Mouse (Mus musculus) retina, embryonic 14.5 days (tissue): Measurements from ENCODE around the gene Rhox3a2.
"Not testable (repeated sequence)": the region's sequence is repeated elsewhere in the genome, so short reads cannot be mapped to it uniquely, and the experiment has no call there.

Experiments
- DNase-seq: peaks from one replicate; pipeline ENCODE4 v3.0.0-alpha.2; 2015; ENCODE audit warnings: low spot score

Gene Rhox3a2

DNA sequence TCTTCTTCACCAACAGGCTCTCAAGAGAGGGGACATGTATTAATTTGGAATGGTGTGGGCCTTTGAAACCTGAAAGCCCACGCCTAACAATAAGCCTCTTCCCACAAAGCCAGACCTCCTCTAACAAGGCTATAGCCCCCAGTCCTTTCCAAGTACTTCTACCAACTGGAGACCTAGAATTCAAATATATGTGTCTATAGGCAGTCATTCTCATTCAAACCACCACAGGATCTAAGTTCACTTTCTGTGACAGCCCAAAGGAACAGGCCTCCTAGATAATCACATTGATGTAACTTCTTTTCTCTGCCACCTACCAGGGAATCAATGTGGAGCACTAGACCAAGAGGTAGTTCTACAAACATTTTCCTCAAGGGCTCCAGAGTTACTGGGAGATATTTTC, at the start of gene Rhox3a2:
Gene Rhox3a2 (plus strand): TSS at position 301 of the 400 bp plus-strand sequence.
- not testable (repeated sequence) for DNase-seq

DNA sequence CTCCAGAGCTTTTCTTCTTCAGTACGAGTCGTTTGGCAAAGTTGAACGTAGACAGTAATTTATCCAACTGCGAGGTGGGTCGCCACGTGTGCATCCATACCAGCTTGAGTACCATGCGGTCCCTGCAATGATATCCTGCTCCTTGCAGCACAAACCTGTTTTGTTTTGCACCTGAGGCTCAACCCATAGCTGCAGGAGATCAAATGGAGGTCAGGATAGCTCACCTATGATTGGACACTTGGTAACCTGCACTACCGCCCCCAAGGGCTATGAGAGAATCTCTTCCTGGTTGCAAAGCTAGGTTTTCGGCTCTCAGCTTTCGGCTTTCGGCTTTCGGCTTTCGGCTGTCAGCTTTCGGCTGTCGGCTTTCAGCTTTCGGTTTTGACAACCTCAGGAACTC, 10.7 kb downstream of the Rhox3a2 start, which contains the start of gene Rhox4a2:
Gene Rhox4a2 (plus strand): TSS at position 301 of the 400 bp plus-strand sequence.
- DNase-seq, result not testable (repeated sequence)

DNA sequence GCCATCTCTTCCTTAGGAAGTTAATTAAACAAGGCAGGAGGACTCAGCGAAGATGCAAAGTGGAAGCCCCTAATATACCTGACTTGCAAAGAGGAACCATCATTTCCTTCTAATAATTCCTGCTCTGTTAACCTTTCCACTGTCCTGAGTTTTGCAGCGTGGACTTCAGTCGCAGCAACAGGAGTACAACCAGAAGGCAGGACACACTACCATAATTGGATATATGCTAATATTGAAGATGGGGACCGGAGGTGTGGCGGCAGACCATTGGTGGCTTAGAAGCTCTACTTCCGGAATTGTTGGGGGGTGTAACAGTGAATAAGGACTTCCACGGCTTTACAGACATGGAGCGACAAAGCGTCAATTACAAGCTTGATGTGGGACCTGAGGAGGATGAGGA, 31.9 kb downstream of the Rhox3a2 start, which contains the start of gene Rhox2b:
Gene Rhox2b (plus strand): TSS at position 301 of the 400 bp plus-strand sequence.
- DNase-seq, result not testable (repeated sequence)

DNA sequence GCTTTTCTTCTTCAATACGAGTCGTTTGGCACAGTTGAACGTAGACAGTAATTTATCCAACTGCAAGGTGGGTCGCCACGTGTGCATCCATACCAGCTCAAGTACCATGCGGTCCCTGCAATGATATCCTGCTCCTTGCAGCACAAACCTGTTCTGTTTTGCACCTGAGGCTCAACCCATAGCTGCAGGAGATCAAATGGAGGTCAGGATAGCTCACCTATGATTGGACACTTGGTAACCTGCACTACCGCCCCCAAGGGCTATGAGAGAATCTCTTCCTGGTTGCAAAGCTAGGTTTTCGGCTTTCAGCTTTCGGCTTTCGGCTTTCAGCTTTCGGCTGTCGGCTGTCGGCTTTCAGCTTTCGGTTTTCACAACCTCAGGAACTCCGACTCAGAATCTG, 52.4 kb downstream of the Rhox3a2 start, which contains the start of gene Rhox4b:
Gene Rhox4b (plus strand): TSS at position 301 of the 400 bp plus-strand sequence.
- not testable (repeated sequence) for DNase-seq
